Mouse (Mus musculus): ENCODE measurements around the gene Xpo5. TPM values are rescaled to one million over a fixed set of nuclear protein-coding genes. Genes with fewer than 3 reads are reported as not detected.

Gene Xpo5
- polyA plus RNA-seq, 1 experiment: 57.0 TPM

GRCm38 (mm10) chr17:46162951-46163421 lies 39.6 kb upstream of the Xpo5 start:
- TF ChIP-seq POLR2A (IDR thresholded peaks at IDR 0.05; ENCODE audit: borderline replicate concordance, extremely low read depth, insufficient read depth, insufficient read length, poor library complexity, severe bottlenecking): no peak
- TF ChIP-seq CTCF (IDR thresholded peaks at IDR 0.05; ENCODE audit: borderline replicate concordance, extremely low read depth, insufficient read depth, insufficient read length): no peak
- no peak for DNase-seq (ENCODE audit: low read depth)

- DNase-seq (ENCODE audit: low read depth): no peak
- TF ChIP-seq CTCF (IDR thresholded peaks at IDR 0.05; ENCODE audit: borderline replicate concordance, extremely low read depth, insufficient read depth, insufficient read length): no peak
- no peak for TF ChIP-seq POLR2A (IDR thresholded peaks at IDR 0.05; ENCODE audit: borderline replicate concordance, extremely low read depth, insufficient read depth, insufficient read length, poor library complexity, severe bottlenecking)
These were observed 38.3 kb upstream of the Xpo5 start for GRCm38 (mm10) chr17:46164301-46164700.

- TF ChIP-seq POLR2A (IDR thresholded peaks at IDR 0.05; ENCODE audit: borderline replicate concordance, extremely low read depth, insufficient read depth, insufficient read length, poor library complexity, severe bottlenecking) (no peak), CTCF (IDR thresholded peaks at IDR 0.05; ENCODE audit: borderline replicate concordance, extremely low read depth, insufficient read depth, insufficient read length) (no peak)
- no peak for DNase-seq (ENCODE audit: low read depth)
These were observed 37.8 kb upstream of the Xpo5 start for GRCm38 (mm10) chr17:46164791-46165190.

GRCm38 (mm10) chr17:46165460-46165859 lies 37.1 kb upstream of the Xpo5 start:
- TF ChIP-seq CTCF (IDR thresholded peaks at IDR 0.05; ENCODE audit: borderline replicate concordance, extremely low read depth, insufficient read depth, insufficient read length) (no peak), POLR2A (IDR thresholded peaks at IDR 0.05; ENCODE audit: borderline replicate concordance, extremely low read depth, insufficient read depth, insufficient read length, poor library complexity, severe bottlenecking) (no peak)
- DNase-seq (ENCODE audit: low read depth): no peak

GRCm38 (mm10) chr17:46166270-46166669 lies 36.3 kb upstream of the Xpo5 start:
- DNase-seq (ENCODE audit: low read depth): no peak
- TF ChIP-seq POLR2A (IDR thresholded peaks at IDR 0.05; ENCODE audit: borderline replicate concordance, extremely low read depth, insufficient read depth, insufficient read length, poor library complexity, severe bottlenecking) (no peak), CTCF (IDR thresholded peaks at IDR 0.05; ENCODE audit: borderline replicate concordance, extremely low read depth, insufficient read depth, insufficient read length) (no peak)

- peak; percentile 29 for DNase-seq (ENCODE audit: low read depth)
- TF ChIP-seq POLR2A (IDR thresholded peaks at IDR 0.05; ENCODE audit: borderline replicate concordance, extremely low read depth, insufficient read depth, insufficient read length, poor library complexity, severe bottlenecking): no peak
- TF ChIP-seq CTCF (IDR thresholded peaks at IDR 0.05; ENCODE audit: borderline replicate concordance, extremely low read depth, insufficient read depth, insufficient read length): peak; percentile 19; the same call in 1 of the 2 replicates
These were observed 35.6 kb upstream of the Xpo5 start for GRCm38 (mm10) chr17:46167014-46167413.

GRCm38 (mm10) chr17:46168318-46168717 lies 34.3 kb upstream of the Xpo5 start:
- no peak for TF ChIP-seq CTCF (IDR thresholded peaks at IDR 0.05; ENCODE audit: borderline replicate concordance, extremely low read depth, insufficient read depth, insufficient read length)
- no peak for DNase-seq (ENCODE audit: low read depth)

- TF ChIP-seq POLR2A (IDR thresholded peaks at IDR 0.05; ENCODE audit: borderline replicate concordance, extremely low read depth, insufficient read depth, insufficient read length, poor library complexity, severe bottlenecking): no peak
- no peak for TF ChIP-seq CTCF (IDR thresholded peaks at IDR 0.05; ENCODE audit: borderline replicate concordance, extremely low read depth, insufficient read depth, insufficient read length)
- no peak for DNase-seq (ENCODE audit: low read depth)
These were observed 33.8 kb upstream of the Xpo5 start for GRCm38 (mm10) chr17:46168768-46169167.

- peak; percentile 63; the same call in 1 of the 2 replicates for TF ChIP-seq CTCF (IDR thresholded peaks at IDR 0.05; ENCODE audit: borderline replicate concordance, extremely low read depth, insufficient read depth, insufficient read length)
- TF ChIP-seq POLR2A (IDR thresholded peaks at IDR 0.05; ENCODE audit: borderline replicate concordance, extremely low read depth, insufficient read depth, insufficient read length, poor library complexity, severe bottlenecking): no peak
- DNase-seq (ENCODE audit: low read depth): peak; percentile 64
These were observed 32.0 kb upstream of the Xpo5 start for GRCm38 (mm10) chr17:46170538-46170937.

GRCm38 (mm10) chr17:46182273-46182672 lies 20.3 kb upstream of the Xpo5 start:
- no peak for DNase-seq (ENCODE audit: low read depth)
- TF ChIP-seq POLR2A (IDR thresholded peaks at IDR 0.05; ENCODE audit: borderline replicate concordance, extremely low read depth, insufficient read depth, insufficient read length, poor library complexity, severe bottlenecking) (no peak), CTCF (IDR thresholded peaks at IDR 0.05; ENCODE audit: borderline replicate concordance, extremely low read depth, insufficient read depth, insufficient read length) (peak; percentile 22; the same call in 1 of the 2 replicates)

- no peak for DNase-seq (ENCODE audit: low read depth)
- TF ChIP-seq POLR2A (IDR thresholded peaks at IDR 0.05; ENCODE audit: borderline replicate concordance, extremely low read depth, insufficient read depth, insufficient read length, poor library complexity, severe bottlenecking) (no peak), CTCF (IDR thresholded peaks at IDR 0.05; ENCODE audit: borderline replicate concordance, extremely low read depth, insufficient read depth, insufficient read length) (no peak)
These were observed 13.8 kb upstream of the Xpo5 start for GRCm38 (mm10) chr17:46188829-46189228.

GRCm38 (mm10) chr17:46201151-46201550 lies 1.4 kb upstream of the Xpo5 start:
- TF ChIP-seq CTCF (IDR thresholded peaks at IDR 0.05; ENCODE audit: borderline replicate concordance, extremely low read depth, insufficient read depth, insufficient read length) (no peak), POLR2A (IDR thresholded peaks at IDR 0.05; ENCODE audit: borderline replicate concordance, extremely low read depth, insufficient read depth, insufficient read length, poor library complexity, severe bottlenecking) (no peak)
- DNase-seq (ENCODE audit: low read depth): no peak

All from brain, embryonic 14.5 days (tissue).